In the genomic region with DNA sequence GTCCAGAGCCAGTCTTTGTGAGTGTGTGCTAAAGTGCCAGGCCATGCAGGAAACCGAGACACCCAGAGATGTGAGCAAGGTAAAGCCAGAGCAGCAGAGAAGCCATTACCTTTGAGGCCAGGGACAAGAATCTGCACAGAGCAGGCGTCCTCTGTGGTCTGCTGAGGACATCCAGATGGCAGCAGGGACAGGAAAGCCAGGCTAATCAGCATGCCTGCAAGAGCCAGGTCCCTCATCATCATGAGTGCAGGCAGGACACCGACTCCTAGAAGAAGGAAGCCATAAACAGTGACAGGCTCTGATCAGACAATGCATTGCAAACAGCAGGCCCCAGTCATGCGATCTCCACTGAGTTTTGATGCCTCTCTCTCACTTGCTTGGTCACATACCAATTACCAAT, we compare ENCODE assay signal across 29 mouse cellular contexts. TPM values are rescaled to one million over a fixed set of nuclear protein-coding genes. Genes with fewer than 3 reads are reported as not detected.
DNase-seq lines count a peak whose midpoint lies in the region; ATAC-seq and TF ChIP-seq lines count a peak whose summit lies in the region.
"Had no signal": no experiment of that assay in that cellular context is flagged by ENCODE, and none has a peak within 500 bp of the region (broad histone marks: within the 10 kb centered on the region; RNA-seq: fewer than 3 reads in every experiment).

No protein-coding gene starts in this region.

- DNase-seq in layer of hippocampus, adult 2 months (ENCODE audit: low spot score in 2 of 2): no peak
- no peak for DNase-seq in layer of hippocampus, adult 11-12 months (ENCODE audit: low spot score)
- DNase-seq in hindbrain, embryonic 10.5 days (ENCODE audit: low spot score): no peak
- no peak for DNase-seq in thymus, adult 2 months
- DNase-seq: adrenal gland, adult 2 months; adrenal gland, postnatal 10 days; adrenal gland, postnatal 25 days; cerebellum, adult 11 months; cerebellum, adult 18-20 months; cerebellum, adult 8-10 months; cerebellum, adult 9-11 months; cerebellum, postnatal 14 days; cerebellum, postnatal 36 days; forebrain, postnatal 0 days had no signal

- H3K36me3 ChIP-seq in megakaryocyte, embryonic 14.5 days (replicated peaks; ENCODE audit: low read length): peaks cover 4% of the 10 kb centered on the region
- H3K36me3 ChIP-seq in small intestine, adult 2 months (ENCODE audit: control insufficient read depth, insufficient read depth, low read length): no peaks in the 10 kb centered on the region
- no peaks in the 10 kb centered on the region for H3K36me3 ChIP-seq in hindbrain, embryonic 10.5 days
- no peaks in the 10 kb centered on the region for H3K36me3 ChIP-seq in thymus, adult 2 months (ENCODE audit: control insufficient read depth, insufficient read depth, low read length)
- H3K36me3 ChIP-seq: embryonic facial prominence, embryonic 10.5 days; embryonic facial prominence, embryonic 12.5 days; forebrain, embryonic 15.5 days had no signal

- 0 out of 2 replicates have a peak, but pooled peaks cover 5% of the 10 kb centered on the region for H3K9me3 ChIP-seq in megakaryocyte, embryonic 14.5 days
- H3K9me3 ChIP-seq in hindbrain, embryonic 10.5 days: no peaks in the 10 kb centered on the region
- H3K9me3 ChIP-seq: embryonic facial prominence, embryonic 10.5 days; embryonic facial prominence, embryonic 12.5 days; forebrain, embryonic 13.5 days; forebrain, embryonic 15.5 days had no signal

- no peak for ATAC-seq in megakaryocyte, adult 5-6 weeks (ENCODE audit: poor library complexity, severe bottlenecking)
- ATAC-seq in common myeloid progenitor, adult 5-6 weeks (replicated peaks; ENCODE audit: low read depth, poor library complexity, severe bottlenecking): 0 out of 2 replicates have a peak, but pooled peaks have one; percentile 42
- ATAC-seq: forebrain, embryonic 13.5 days; forebrain, embryonic 15.5 days; forebrain, postnatal 0 days; Patski had no signal

- 58% methylated on average over 4 of the region's 4 CpGs for WGBS in small intestine, adult 2 months
- 79% methylated on average over 4 of the region's 4 CpGs for WGBS in hindbrain, embryonic 10.5 days
- WGBS in thymus, adult 2 months: 53% methylated on average over 4 of the region's 4 CpGs

- no peak for TF ChIP-seq POLR2A in small intestine, adult 2 months (IDR thresholded peaks at IDR 0.05; ENCODE audit: low read depth, low read length)
- no peak for TF ChIP-seq POLR2A in thymus, adult 2 months (IDR thresholded peaks at IDR 0.05; ENCODE audit: control insufficient read depth, extremely low read depth, insufficient read depth, low read length, poor library complexity)

- H3K27ac ChIP-seq in layer of hippocampus, adult 2 months: peak overlapping the region; percentile 3; the same call in 1 of the 2 replicates
- H3K27ac ChIP-seq in small intestine, adult 2 months (ENCODE audit: insufficient read depth, low read depth, low read length): 0 out of 2 replicates have a peak overlapping the region, but pooled peaks have one; percentile 6
- H3K27ac ChIP-seq in hindbrain, embryonic 10.5 days: no peak overlapping the region
- H3K27ac ChIP-seq in thymus, adult 2 months (ENCODE audit: control insufficient read depth, insufficient read depth, low read length): no peak overlapping the region
- H3K27ac ChIP-seq: embryonic facial prominence, embryonic 10.5 days; embryonic facial prominence, embryonic 12.5 days; forebrain, embryonic 13.5 days; forebrain, embryonic 15.5 days had no signal

- peaks cover 28% of the 10 kb centered on the region for H3K27me3 ChIP-seq in megakaryocyte, embryonic 14.5 days (replicated peaks)
- no peaks in the 10 kb centered on the region for H3K27me3 ChIP-seq in small intestine, adult 2 months (ENCODE audit: control insufficient read depth, insufficient read depth, low read length)
- H3K27me3 ChIP-seq in hindbrain, embryonic 10.5 days (ENCODE audit: insufficient read depth, poor library complexity, severe bottlenecking): no peaks in the 10 kb centered on the region
- no peaks in the 10 kb centered on the region for H3K27me3 ChIP-seq in thymus, adult 2 months (ENCODE audit: control insufficient read depth, insufficient read depth, low read length)
- H3K27me3 ChIP-seq: embryonic facial prominence, embryonic 12.5 days; forebrain, embryonic 13.5 days; forebrain, embryonic 15.5 days; Patski had no signal

- H3K4me3 ChIP-seq in layer of hippocampus, adult 2 months: no peak overlapping the region
- peak overlapping the region; percentile 67 for H3K4me3 ChIP-seq in megakaryocyte, embryonic 14.5 days (replicated peaks)
- no peak overlapping the region for H3K4me3 ChIP-seq in small intestine, adult 2 months (ENCODE audit: low read depth, low read length)
- H3K4me3 ChIP-seq in hindbrain, embryonic 10.5 days: no peak overlapping the region
- no peak overlapping the region for H3K4me3 ChIP-seq in thymus, adult 2 months (ENCODE audit: control insufficient read depth, insufficient read depth, low read length)
- H3K4me3 ChIP-seq: embryonic facial prominence, embryonic 10.5 days; embryonic facial prominence, embryonic 12.5 days; forebrain, embryonic 13.5 days; forebrain, embryonic 15.5 days had no signal

- H3K4me1 ChIP-seq in megakaryocyte, embryonic 14.5 days: peaks cover 66% of the 10 kb centered on the region
- H3K4me1 ChIP-seq in small intestine, adult 2 months (ENCODE audit: control insufficient read depth, insufficient read depth, insufficient read length, low read length): no peaks in the 10 kb centered on the region; the same call in 1 of the 2 replicates
- peaks cover 16% of the 10 kb centered on the region for H3K4me1 ChIP-seq in hindbrain, embryonic 10.5 days (replicated peaks)
- no peaks in the 10 kb centered on the region; the same call in 1 of the 2 replicates for H3K4me1 ChIP-seq in thymus, adult 2 months (replicated peaks; ENCODE audit: control insufficient read depth, insufficient read depth, low read length)

- TF ChIP-seq CTCF in layer of hippocampus, adult 2 months (conservative IDR thresholded peaks at IDR 0.05): no peak
- no peak for TF ChIP-seq CTCF in small intestine, adult 2 months (IDR thresholded peaks at IDR 0.05; ENCODE audit: extremely low read depth, insufficient read length, insufficient replicate concordance, low read depth, low read length)
- no peak for TF ChIP-seq CTCF in thymus, adult 2 months (IDR thresholded peaks at IDR 0.05; ENCODE audit: borderline replicate concordance, control insufficient read depth, extremely low read depth, insufficient read depth, low read length, poor library complexity)

RNA-seq across cellular contexts. Expression of a gene that starts 5.9 kb away (rescaled TPM):
- total RNA-seq in layer of hippocampus, adult 2 months (2021): 1 to 10 TPM in 1 of 2 experiments, under 1 TPM in 1; 0.95 to 1.2 TPM
- polyA plus RNA-seq in megakaryocyte, embryonic 14.5 days (2012; ENCODE audit: insufficient read depth, low replicate concordance): 20.7 and 32.6 TPM in 2 replicates
- 0.25 TPM in 1 of 2 replicates, not detected in the other for total RNA-seq in megakaryocyte, adult 5-6 weeks (2015)
- total RNA-seq in megakaryocyte, adult 5-6 weeks (2017): 0.92 TPM in 1 of 2 replicates, not detected in the other
- not detected in 2 replicates for total RNA-seq in common myeloid progenitor, adult 5-6 weeks (2017)
- 0.10 and 0.13 TPM in 2 replicates for polyA plus RNA-seq in small intestine, adult 2 months (2012; rRNA removed)
- 0.12 and 0.25 TPM in 2 replicates for polyA plus RNA-seq in hindbrain, embryonic 10.5 days (2016; fragmentation: Nextera tagmentation; extraction: Ambion mirVana)
- 0.56 and 1.8 TPM in 2 replicates for polyA plus RNA-seq in thymus, adult 2 months (2012; rRNA removed)
- polyA plus RNA-seq: C2C12; forebrain, embryonic 11.5 days had no signal

RNA-seq across cellular contexts. Expression of a gene that starts 18.5 kb away (rescaled TPM):
- 100 to 1,000 TPM; 301 to 311 TPM for total RNA-seq in layer of hippocampus, adult 2 months (2021)
- polyA plus RNA-seq in megakaryocyte, embryonic 14.5 days (2012; ENCODE audit: insufficient read depth, low replicate concordance): 23.0 and 205 TPM in 2 replicates
- 1,498 and 1,642 TPM in 2 replicates for total RNA-seq in megakaryocyte, adult 5-6 weeks (2015)
- 2,690 and 2,962 TPM in 2 replicates for total RNA-seq in megakaryocyte, adult 5-6 weeks (2017)
- 5,654 and 5,856 TPM in 2 replicates for total RNA-seq in common myeloid progenitor, adult 5-6 weeks (2017)
- polyA plus RNA-seq in small intestine, adult 2 months (2012; rRNA removed): 56.0 and 82.1 TPM in 2 replicates
- polyA plus RNA-seq in hindbrain, embryonic 10.5 days (2016; fragmentation: Nextera tagmentation; extraction: Ambion mirVana): 571 and 654 TPM in 2 replicates
- polyA plus RNA-seq in thymus, adult 2 months (2012; rRNA removed): 351 and 388 TPM in 2 replicates

RNA-seq across cellular contexts. Expression of a gene that starts 32.1 kb away (rescaled TPM):
- 10 to 100 TPM; 12.8 to 14.3 TPM for total RNA-seq in layer of hippocampus, adult 2 months (2021)
- 8.1 TPM in 1 of 2 replicates, not detected in the other for polyA plus RNA-seq in megakaryocyte, embryonic 14.5 days (2012; ENCODE audit: insufficient read depth, low replicate concordance)
- 17.1 and 21.2 TPM in 2 replicates for total RNA-seq in megakaryocyte, adult 5-6 weeks (2015)
- total RNA-seq in megakaryocyte, adult 5-6 weeks (2017): 13.5 and 19.5 TPM in 2 replicates
- 20.8 and 21.5 TPM in 2 replicates for total RNA-seq in common myeloid progenitor, adult 5-6 weeks (2017)
- 2.5 and 5.0 TPM in 2 replicates for polyA plus RNA-seq in small intestine, adult 2 months (2012; rRNA removed)
- polyA plus RNA-seq in hindbrain, embryonic 10.5 days (2016; fragmentation: Nextera tagmentation; extraction: Ambion mirVana): 33.0 and 34.8 TPM in 2 replicates
- 14.9 and 16.1 TPM in 2 replicates for polyA plus RNA-seq in thymus, adult 2 months (2012; rRNA removed)

RNA-seq across cellular contexts. Expression of a gene that starts 35.0 kb away (rescaled TPM):
- total RNA-seq in layer of hippocampus, adult 2 months (2021): under 1 TPM; 0.32 to 0.56 TPM
- polyA plus RNA-seq in megakaryocyte, embryonic 14.5 days (2012; ENCODE audit: insufficient read depth, low replicate concordance): not detected in 2 replicates
- total RNA-seq in megakaryocyte, adult 5-6 weeks (2015): not detected in 2 replicates
- total RNA-seq in megakaryocyte, adult 5-6 weeks (2017): not detected in 2 replicates
- not detected in 2 replicates for total RNA-seq in common myeloid progenitor, adult 5-6 weeks (2017)
- polyA plus RNA-seq in small intestine, adult 2 months (2012; rRNA removed): not detected in 2 replicates
- not detected in 2 replicates for polyA plus RNA-seq in hindbrain, embryonic 10.5 days (2016; fragmentation: Nextera tagmentation; extraction: Ambion mirVana)
- 0.09 TPM in 1 of 2 replicates, not detected in the other for polyA plus RNA-seq in thymus, adult 2 months (2012; rRNA removed)
- total RNA-seq: adrenal gland, adult 2 months; adrenal gland, postnatal 10 days; adrenal gland, postnatal 25 days; adrenal gland, postnatal 4 days; ES-E14 had no signal
- polyA plus RNA-seq: adrenal gland, adult 2 months; brain, embryonic 14.5 days; C2C12; embryonic facial prominence, embryonic 10.5 days; embryonic facial prominence, embryonic 12.5 days; embryonic facial prominence, embryonic 14.5 days; forebrain, embryonic 11.5 days; forebrain, embryonic 13.5 days; Patski had no signal

RNA-seq across cellular contexts. Expression of a gene that starts 57.7 kb away (rescaled TPM):
- total RNA-seq in layer of hippocampus, adult 2 months (2021): 10 to 100 TPM; 37.0 to 41.0 TPM
- polyA plus RNA-seq in megakaryocyte, embryonic 14.5 days (2012; ENCODE audit: insufficient read depth, low replicate concordance): 5.1 TPM in 1 of 2 replicates, not detected in the other
- total RNA-seq in megakaryocyte, adult 5-6 weeks (2015): 28.8 and 32.0 TPM in 2 replicates
- total RNA-seq in megakaryocyte, adult 5-6 weeks (2017): 7.6 and 9.1 TPM in 2 replicates
- 34.9 and 49.0 TPM in 2 replicates for total RNA-seq in common myeloid progenitor, adult 5-6 weeks (2017)
- polyA plus RNA-seq in small intestine, adult 2 months (2012; rRNA removed): 4.5 and 4.9 TPM in 2 replicates
- 45.5 and 49.1 TPM in 2 replicates for polyA plus RNA-seq in hindbrain, embryonic 10.5 days (2016; fragmentation: Nextera tagmentation; extraction: Ambion mirVana)
- 12.4 and 15.8 TPM in 2 replicates for polyA plus RNA-seq in thymus, adult 2 months (2012; rRNA removed)

Comparison
In these comparisons a context has a peak if more than half of its experiments do, and no peak if none do; other contexts are left out.
1. H3K27ac ChIP-seq: peak in layer of hippocampus, adult 2 months (single experiment) and small intestine, adult 2 months (single experiment); none in hindbrain, embryonic 10.5 days (single experiment) and thymus, adult 2 months (single experiment).